Mouse (Mus musculus) kidney, adult 2 months (tissue): Measurements from ENCODE around the gene Prkag2. TPM values are rescaled to one million over a fixed set of nuclear protein-coding genes. Genes with fewer than 3 reads are reported as not detected.
A peak's percentile ranks its signal among the peaks of the same experiment; 100 is the strongest.

Experiments used
- DNase-seq: peaks from one replicate; pipeline ENCODE4 v3.0.0; 2021
- H3K27ac ChIP-seq: fragments of 200-500 bp; 2 replicates; pipeline ENCODE4 v1.5.1; 2012; ENCODE audit warnings: low read depth, low read length, control low read depth, inconsistent platforms; ENCODE audit not compliant: insufficient read depth
- H3K27me3 ChIP-seq: fragments of 200-500 bp; replicated peaks from 2 replicates; pipeline ENCODE4 v1.6.1; 2012; ENCODE audit warnings: mild to moderate bottlenecking, moderate library complexity, low read length, inconsistent platforms; ENCODE audit not compliant: control insufficient read depth, insufficient read depth
- H3K36me3 ChIP-seq: fragments of 200-500 bp; 2 replicates; pipeline ENCODE4 v1.6.1; 2012; ENCODE audit warnings: mild to moderate bottlenecking, moderate library complexity, low read length, inconsistent platforms; ENCODE audit not compliant: control insufficient read depth, insufficient read depth
- H3K4me1 ChIP-seq: fragments of 200-500 bp; 2 replicates; pipeline ENCODE4 v1.6.1; 2011; ENCODE audit warnings: low read length; ENCODE audit not compliant: control insufficient read depth, insufficient read depth
- H3K4me3 ChIP-seq: fragments of 200-500 bp; 2 replicates; pipeline ENCODE4 v1.5.1; 2011; ENCODE audit warnings: mild to moderate bottlenecking, low read depth, low read length, control low read depth; ENCODE audit not compliant: insufficient read depth
- CTCF ChIP-seq: fragments of 200-500 bp; conservative IDR thresholded peaks from 2 replicates; pipeline ENCODE4 v1.5.1; 2011; ENCODE audit warnings: low read depth, mild to moderate bottlenecking, control low read depth, low read length, moderate library complexity, mixed read lengths; ENCODE audit not compliant: insufficient read depth, insufficient read length
- POLR2A ChIP-seq: fragments of 200-500 bp; IDR thresholded peaks from one replicate; pipeline ENCODE4 v1.6.1; 2011; ENCODE audit warnings: low read depth, low read length, control low read depth
- WGBS: fragments of 180-500 bp; shearing (Covaris S2); methylation state at CpG from one replicate; pipeline ENCODE4 v1.1.7; 2018; 5-methylcytosine and 5-hydroxymethylcytosine counted together
- polyA plus RNA-seq: library from polyadenylated mRNA; depleted of rRNA; stranded (reverse); fragments of >200 nt; gene quantifications from 2 replicates; pipeline ENCODE4 v1.2.3, GENCODE M21; 2012

Gene Prkag2
- polyA plus RNA-seq, 1 experiment: 36.8 TPM

DNA sequence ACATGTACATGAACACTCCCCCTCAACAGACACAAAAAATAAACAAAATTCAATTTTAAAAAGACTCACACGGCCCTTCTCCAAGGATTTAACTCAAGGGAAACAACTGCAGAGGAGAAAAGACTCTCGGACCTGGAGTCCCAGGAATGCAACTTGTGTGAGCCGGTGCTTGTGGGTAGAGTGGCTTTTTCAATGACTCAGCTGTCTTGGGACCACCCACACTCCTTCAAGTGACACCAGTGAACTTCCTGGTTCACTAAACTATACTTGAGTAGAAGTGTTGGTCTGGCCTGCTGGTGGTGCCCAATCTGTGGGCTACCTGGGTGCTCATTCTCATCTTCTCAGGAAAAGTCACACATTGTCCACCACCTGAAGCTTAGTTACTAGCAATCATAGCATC lies 53.7 kb downstream of the Prkag2 start:
- Histone ChIP-seq H3K27ac (no peak overlapping the region), H3K36me3 (no peaks in the 10 kb centered on the region), H3K4me3 (no peak overlapping the region), H3K4me1 (no peaks in the 10 kb centered on the region; the same call in 1 of the 2 replicates), H3K27me3 (no peaks in the 10 kb centered on the region)
- WGBS: 86% methylated on average over 3 of the region's 3 CpGs
- no peak for TF ChIP-seq CTCF
- TF ChIP-seq POLR2A: no peak
- no peak for DNase-seq

GRCm38 (mm10) chr5:25044007-25044406 lies 56.4 kb downstream of the Prkag2 start:
- peak; percentile 39 for TF ChIP-seq CTCF
- TF ChIP-seq POLR2A: no peak
- H3K27ac ChIP-seq: no peak overlapping the region
- no peaks in the 10 kb centered on the region for H3K36me3 ChIP-seq
- H3K27me3 ChIP-seq: no peaks in the 10 kb centered on the region
- no peak overlapping the region for H3K4me3 ChIP-seq
- DNase-seq: no peak
- peaks cover 5% of the 10 kb centered on the region; the same call in 1 of the 2 replicates for H3K4me1 ChIP-seq
- WGBS: 93% methylated on average over 2 of the region's 2 CpGs

DNA sequence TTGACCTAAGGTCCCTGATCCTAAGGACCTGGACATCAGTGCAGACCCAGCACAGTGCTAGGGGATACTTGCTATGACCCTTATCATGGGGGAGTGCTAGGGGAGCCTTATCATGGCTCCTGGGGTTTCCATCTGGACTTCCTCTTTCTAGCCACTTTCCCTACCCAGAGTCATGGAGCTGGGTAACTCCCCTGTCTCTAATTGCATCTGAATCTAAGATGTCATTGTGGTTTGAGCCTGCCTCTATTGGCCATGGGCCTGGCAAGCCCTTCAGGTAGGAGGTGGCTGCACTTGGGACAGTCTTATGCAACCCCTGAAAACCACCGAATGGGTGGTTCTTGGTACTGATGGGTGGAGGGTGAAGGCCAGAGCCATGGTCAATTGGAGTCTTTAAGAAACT lies 58.5 kb downstream of the Prkag2 start:
- WGBS: 66% methylated on average over 1 of the region's 1 CpGs

GRCm38 (mm10) chr5:25041307-25041706 lies 59.1 kb downstream of the Prkag2 start:
- Histone ChIP-seq H3K4me3 (no peak overlapping the region), H3K36me3 (no peaks in the 10 kb centered on the region), H3K27ac (no peak overlapping the region), H3K27me3 (no peaks in the 10 kb centered on the region), H3K4me1 (peaks cover 5% of the 10 kb centered on the region; the same call in 1 of the 2 replicates)
- DNase-seq: peak; percentile 25
- WGBS: 55% methylated on average over 5 of the region's 5 CpGs
- TF ChIP-seq CTCF: 0 out of 2 replicates have a peak, but pooled peaks have one; percentile 32
- no peak for TF ChIP-seq POLR2A

More for the DNA sequence above, 58.5 kb downstream of the Prkag2 start:
- Histone ChIP-seq H3K4me1 (peaks cover 5% of the 10 kb centered on the region; the same call in 1 of the 2 replicates), H3K27me3 (no peaks in the 10 kb centered on the region), H3K36me3 (no peaks in the 10 kb centered on the region), H3K4me3 (no peak overlapping the region), H3K27ac (no peak overlapping the region)
- DNase-seq: no peak
- TF ChIP-seq POLR2A: no peak
- no peak for TF ChIP-seq CTCF

GRCm38 (mm10) chr5:25040903-25041302 lies 59.5 kb downstream of the Prkag2 start:
- TF ChIP-seq CTCF (no peak), POLR2A (no peak)
- no peak overlapping the region for H3K27ac ChIP-seq
- DNase-seq: no peak
- H3K27me3 ChIP-seq: no peaks in the 10 kb centered on the region
- no peaks in the 10 kb centered on the region for H3K36me3 ChIP-seq
- peaks cover 7% of the 10 kb centered on the region; the same call in 1 of the 2 replicates for H3K4me1 ChIP-seq
- WGBS: 79% methylated on average over 7 of the region's 7 CpGs
- no peak overlapping the region for H3K4me3 ChIP-seq

DNA sequence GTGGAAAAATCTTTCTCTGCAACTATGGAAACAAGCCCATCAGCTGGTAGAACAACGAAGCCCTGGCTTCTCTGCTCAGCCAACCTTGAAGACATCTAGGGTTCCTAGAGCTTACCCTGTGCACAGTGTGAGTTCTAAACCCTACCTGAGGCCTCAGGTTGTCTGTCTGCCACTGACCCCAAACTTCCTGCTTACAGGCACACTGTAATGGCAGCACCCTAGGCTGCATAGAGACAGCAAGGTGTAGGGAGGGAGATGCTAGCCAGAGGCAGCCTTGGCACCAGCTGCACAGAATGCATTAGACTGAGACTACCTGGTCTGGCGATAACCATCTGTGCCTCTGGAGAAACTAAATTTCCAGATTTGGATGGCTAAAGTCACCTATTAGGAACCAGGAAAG lies 61.6 kb downstream of the Prkag2 start:
- H3K4me1 ChIP-seq: peaks cover 11% of the 10 kb centered on the region; the same call in 1 of the 2 replicates
- WGBS: 60% methylated on average over 2 of the region's 2 CpGs
- TF ChIP-seq POLR2A (no peak), CTCF (no peak)
- H3K27ac ChIP-seq: no peak overlapping the region
- no peaks in the 10 kb centered on the region for H3K27me3 ChIP-seq
- peak; percentile 28 for DNase-seq
- H3K36me3 ChIP-seq: no peaks in the 10 kb centered on the region
- H3K4me3 ChIP-seq: no peak overlapping the region

GRCm38 (mm10) chr5:25035391-25035790 lies 65.1 kb downstream of the Prkag2 start:
- Histone ChIP-seq H3K27me3 (no peaks in the 10 kb centered on the region), H3K36me3 (no peaks in the 10 kb centered on the region), H3K4me1 (peaks cover 11% of the 10 kb centered on the region; the same call in 1 of the 2 replicates), H3K27ac (no peak overlapping the region), H3K4me3 (no peak overlapping the region)
- 63% methylated on average over 3 of the region's 3 CpGs for WGBS
- TF ChIP-seq CTCF (no peak), POLR2A (no peak)
- peak; percentile 61 for DNase-seq

- no peak overlapping the region for H3K27ac ChIP-seq
- H3K4me3 ChIP-seq: no peak overlapping the region
- TF ChIP-seq CTCF: no peak
- TF ChIP-seq POLR2A: no peak
- H3K36me3 ChIP-seq: no peaks in the 10 kb centered on the region
- DNase-seq: no peak
- H3K4me1 ChIP-seq: peaks cover 6% of the 10 kb centered on the region; the same call in 1 of the 2 replicates
- H3K27me3 ChIP-seq: no peaks in the 10 kb centered on the region
- WGBS: 90% methylated on average over 4 of the region's 4 CpGs
Measured at GRCm38 (mm10) chr5:25031456-25031856, 69.0 kb downstream of the Prkag2 start.
